Mouse (Mus musculus) c-Kit-positive CD71-positive TER-119-negative erythroid progenitor cells, embryonic 14.5 days (primary cell): ENCODE data around the gene Grik4.

Experiments
- DNase-seq: peaks from one replicate; pipeline ENCODE4 v3.0.0-alpha.2; 2013; ENCODE audit warnings: low read depth

Grik4 gene

DNA sequence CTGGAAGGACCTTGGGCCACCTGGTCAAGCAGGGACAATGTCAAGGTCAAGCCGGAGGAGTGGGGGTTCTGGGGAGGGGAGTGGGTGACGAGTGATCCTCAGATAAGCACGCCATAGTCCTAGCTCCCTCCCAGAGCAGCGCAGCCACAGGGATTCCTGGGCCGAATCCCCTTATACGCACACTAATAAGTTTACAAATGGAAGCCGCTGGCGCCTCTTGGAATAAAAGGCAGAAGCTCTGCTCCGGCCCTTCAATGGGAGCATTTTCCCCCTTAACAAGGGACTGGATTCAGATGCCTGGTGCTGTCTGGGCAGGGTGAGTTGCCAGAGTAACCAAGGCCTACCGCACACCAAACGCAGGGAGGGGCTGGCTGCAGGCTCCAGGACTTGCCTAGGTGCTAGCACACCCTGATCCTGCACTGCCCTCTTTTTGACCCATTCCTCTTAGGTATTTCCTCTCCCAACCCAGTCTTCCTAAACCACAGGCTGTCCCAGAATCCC lies 46.2 kb downstream of the Grik4 start:
- no peak for DNase-seq

GRCm38 (mm10) chr9:42897361-42898051 lies 46.8 kb downstream of the Grik4 start:
- no peak for DNase-seq

DNA sequence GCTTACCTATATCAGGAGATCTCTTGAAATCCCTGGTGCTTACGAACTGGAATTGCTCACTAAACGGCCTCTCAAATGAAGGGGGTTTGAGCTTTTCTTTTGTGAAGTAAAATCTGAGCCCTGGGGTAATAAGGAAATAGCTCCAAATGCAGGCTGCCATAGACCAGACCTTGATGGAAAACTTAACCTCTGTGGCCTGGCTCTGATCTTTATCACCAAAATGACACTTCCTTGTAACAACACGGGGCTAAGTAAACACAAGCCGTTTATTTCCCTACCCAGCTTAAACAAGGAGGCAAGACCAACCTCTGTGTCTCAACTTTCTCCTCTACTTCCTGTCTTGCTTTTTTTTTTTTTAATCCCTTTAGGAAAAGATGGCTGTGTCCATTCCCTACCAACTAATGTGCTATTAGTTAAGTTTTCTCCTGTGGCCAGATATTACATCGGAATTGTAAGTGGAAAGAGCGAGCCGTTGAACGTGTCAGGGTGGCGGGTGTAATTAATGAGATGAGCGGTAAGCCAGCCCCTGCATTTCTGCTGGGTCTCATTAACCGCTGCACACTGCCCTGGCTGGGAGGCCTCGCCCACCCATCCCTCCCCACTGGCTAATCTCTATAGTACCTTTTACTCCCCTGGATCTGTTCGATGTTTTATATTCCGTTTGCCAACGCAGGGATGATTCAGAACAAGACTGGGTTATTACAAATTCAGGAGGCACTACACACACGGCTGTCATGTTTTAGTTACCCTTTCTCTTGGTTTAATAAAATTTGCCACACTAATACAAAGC lies 47.7 kb downstream of the Grik4 start:
- DNase-seq, result no peak

GRCm38 (mm10) chr9:42892765-42893164 lies 51.5 kb downstream of the Grik4 start:
- DNase-seq, result no peak

GRCm38 (mm10) chr9:42887930-42888329 lies 56.4 kb downstream of the Grik4 start:
- DNase-seq, result no peak

DNA sequence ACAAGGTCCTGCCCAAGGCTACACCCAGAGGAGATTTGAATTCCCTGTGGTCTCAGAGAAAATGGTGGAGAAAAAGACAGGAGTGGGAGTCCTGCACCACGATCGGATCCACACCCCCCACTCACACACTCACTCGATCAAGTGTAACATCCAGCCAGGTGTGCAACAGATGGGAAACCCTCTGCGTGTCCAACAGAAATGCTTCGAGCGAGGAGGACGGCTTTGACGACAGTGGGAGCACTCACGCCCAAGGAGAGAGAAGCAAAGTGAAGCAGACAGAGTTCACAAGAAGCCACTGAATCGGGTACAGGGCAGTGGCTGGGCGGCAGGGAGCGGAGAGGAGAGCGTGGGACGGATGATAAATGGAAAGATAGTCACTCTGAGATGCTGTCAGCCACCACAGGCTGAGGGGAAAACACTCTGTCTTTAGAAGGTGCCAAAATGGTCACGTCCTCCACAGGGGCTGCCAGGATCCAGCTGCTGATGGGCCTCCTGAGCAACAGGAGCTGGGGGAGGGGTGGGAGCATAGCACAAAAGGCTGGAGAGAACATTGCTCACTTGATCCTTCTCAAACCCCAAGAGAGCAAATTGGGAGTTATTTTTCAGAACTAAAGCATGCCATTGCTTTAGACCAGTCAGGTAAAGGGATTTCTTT lies 58.1 kb downstream of the Grik4 start:
- no peak for DNase-seq

- DNase-seq, result no peak
Observed at GRCm38 (mm10) chr9:42885566-42885965, 58.7 kb downstream of the Grik4 start.

GRCm38 (mm10) chr9:42885123-42885522 lies 59.2 kb downstream of the Grik4 start:
- no peak for DNase-seq

DNA sequence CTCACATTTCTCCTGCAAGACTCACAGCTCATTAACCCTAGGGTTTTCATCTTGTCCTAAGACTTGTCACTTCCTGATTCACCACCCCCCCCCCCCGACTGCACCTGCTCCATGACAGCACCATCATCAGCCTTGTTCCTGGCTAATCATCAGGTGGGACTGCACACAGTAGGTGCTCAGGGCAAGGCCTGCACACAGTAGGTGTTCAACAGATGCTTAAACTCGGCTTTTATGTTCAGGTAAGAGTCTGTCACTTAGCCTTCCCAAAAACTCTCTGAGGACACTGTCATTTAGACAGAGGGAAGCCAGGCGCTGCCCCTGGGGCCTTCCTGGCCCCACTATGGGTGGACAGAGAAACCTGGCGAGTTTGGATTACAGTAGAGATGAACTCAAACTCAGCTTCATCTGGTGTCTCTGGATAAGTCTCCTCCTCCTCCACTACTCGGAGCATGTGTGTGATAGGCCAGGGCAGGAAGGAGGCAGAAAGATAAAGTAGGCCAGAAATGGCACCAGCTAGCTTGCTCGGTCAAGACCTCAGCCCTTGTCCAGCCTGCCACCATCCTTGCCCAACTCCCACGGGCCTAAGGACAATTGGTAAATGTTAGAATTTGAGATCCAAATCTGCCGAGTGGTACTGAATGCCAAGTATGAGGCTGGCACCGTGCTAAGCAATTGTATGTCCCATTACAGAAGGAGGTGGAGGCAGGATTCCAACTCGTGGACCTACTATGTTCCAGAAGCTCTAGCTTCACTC lies 61.1 kb downstream of the Grik4 start:
- DNase-seq, result no peak

GRCm38 (mm10) chr9:42882313-42882712 lies 62.0 kb downstream of the Grik4 start:
- no peak for DNase-seq

DNA sequence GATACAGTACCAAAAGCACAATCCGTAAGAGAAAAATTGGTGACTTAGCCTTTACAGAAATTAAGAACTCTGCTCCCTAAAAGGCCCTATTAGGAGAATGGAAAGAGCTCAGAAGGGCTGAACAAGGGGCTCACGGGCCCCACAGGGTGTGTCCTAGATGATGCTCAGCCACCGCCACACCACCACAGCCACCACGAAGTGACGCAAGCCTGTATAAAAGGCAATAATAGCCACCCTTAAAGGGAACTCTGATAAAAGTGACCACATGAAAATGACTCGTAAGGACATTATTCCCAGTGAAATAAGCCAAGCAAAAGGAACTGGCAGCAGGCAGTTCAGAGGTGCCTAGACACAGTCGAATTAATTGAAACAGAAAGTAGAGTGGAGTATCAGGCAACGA lies 63.3 kb downstream of the Grik4 start:
- no peak for DNase-seq

- no peak for DNase-seq
Observed at GRCm38 (mm10) chr9:42878401-42878800, 65.9 kb downstream of the Grik4 start.

DNA sequence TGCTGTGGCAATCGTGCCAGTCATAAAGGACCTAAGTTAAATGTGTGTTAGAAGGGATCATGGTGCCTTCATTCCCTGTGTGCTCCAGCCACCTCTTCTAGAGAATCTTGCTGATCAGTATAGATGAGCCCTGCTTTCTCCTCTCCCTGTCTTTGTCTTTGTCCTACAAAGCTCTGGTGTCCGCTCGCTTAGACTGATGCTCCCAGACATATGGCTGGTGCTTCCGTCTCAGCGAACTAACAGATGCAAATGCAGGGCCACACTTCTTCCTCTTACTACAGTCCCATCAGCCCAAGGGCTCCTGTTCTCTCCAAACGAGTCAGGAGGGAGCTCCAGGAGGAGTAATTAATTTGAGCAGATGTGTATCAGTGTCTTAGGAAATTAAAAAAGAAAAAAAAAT lies 71.4 kb downstream of the Grik4 start:
- no peak for DNase-seq

DNA sequence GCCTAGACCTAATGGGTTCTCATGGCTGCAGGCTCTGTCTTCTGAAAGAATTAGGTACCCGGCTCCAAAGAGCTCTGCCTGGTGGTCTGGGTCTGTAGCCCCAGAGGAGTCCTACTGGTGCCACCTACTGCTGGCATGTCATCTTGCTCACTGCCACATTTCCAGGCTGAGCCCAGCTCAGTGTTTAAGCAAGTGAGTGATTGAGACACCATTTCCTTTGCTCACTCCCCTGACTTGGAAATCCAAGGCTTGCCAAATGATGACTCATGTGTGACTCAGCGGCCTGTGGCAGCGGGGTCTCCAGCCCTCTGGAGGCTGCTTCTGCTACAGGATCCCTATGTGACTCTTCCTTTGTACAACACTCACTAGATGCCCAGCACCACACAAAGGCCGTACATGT lies 72.6 kb downstream of the Grik4 start:
- DNase-seq, result no peak

GRCm38 (mm10) chr9:42870257-42870656 lies 74.0 kb downstream of the Grik4 start:
- DNase-seq, result no peak

- no peak for DNase-seq
Observed at GRCm38 (mm10) chr9:42868508-42868907, 75.8 kb downstream of the Grik4 start.

GRCm38 (mm10) chr9:42866650-42867049 lies 77.6 kb downstream of the Grik4 start:
- DNase-seq, result no peak

DNA sequence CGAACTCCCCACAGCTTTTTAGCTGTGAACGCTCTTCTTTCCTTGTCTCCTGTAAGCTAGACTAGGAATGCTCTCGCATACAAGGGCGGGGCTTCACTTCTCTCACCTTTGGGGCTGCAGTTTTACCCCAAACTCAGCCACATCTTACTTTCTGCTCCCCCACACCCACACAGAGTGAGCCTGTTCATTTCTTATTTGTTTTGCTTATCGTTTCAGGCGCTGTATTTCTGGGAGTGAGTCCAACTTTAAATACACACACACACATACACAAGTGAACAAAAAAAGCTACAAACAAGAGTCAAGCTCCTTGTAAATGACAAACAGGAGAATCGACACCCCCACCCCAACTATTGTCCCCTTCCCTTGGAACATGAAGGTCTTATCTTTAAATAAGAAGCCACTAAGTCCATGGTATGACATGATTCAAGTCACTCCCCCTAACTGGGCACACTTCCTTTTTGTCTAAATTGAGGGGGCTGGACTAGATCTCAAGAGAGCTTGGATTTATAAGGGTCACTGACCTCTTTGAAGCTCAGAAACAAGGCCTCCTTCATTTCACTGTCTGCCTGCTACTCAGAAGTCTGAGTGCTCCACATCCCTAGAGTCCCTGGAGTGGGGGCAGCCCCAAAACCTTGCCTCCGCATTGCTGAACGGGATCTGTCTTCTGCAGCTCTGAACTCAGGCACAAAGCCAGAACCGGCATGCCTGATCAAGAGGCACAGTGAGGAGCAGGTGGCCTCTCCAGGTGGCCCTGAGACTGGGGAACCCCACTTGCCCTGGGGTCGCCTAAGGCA lies 79.1 kb downstream of the Grik4 start:
- no peak for DNase-seq

- DNase-seq, result no peak
Observed at GRCm38 (mm10) chr9:42863360-42863759, 80.9 kb downstream of the Grik4 start.

GRCm38 (mm10) chr9:42861711-42862110 lies 82.6 kb downstream of the Grik4 start:
- DNase-seq, result no peak

- DNase-seq, result no peak
Observed at GRCm38 (mm10) chr9:42861238-42861637, 83.1 kb downstream of the Grik4 start.
